Mouse (Mus musculus) lung, embryonic 14.5 days (tissue): ENCODE results near the gene Pgpep1. TPM values are rescaled to one million over a fixed set of nuclear protein-coding genes. Genes with fewer than 3 reads are reported as not detected.

Experiments
- ATAC-seq: fragments of 200-750 bp; cut with Nextera tagmentation; 2 replicates; pipeline ENCODE4 v1.8.0; 2017; ENCODE audit warnings: mild to moderate bottlenecking, moderate TSS enrichment, moderate library complexity; ENCODE audit not compliant: insufficient read depth
- DNase-seq: peaks from one replicate; pipeline ENCODE4 v3.0.0-alpha.2; 2015
- H3K27ac ChIP-seq: fragments of 300-500 bp; sonication (generic); 2 replicates; pipeline ENCODE4 v1.5.1; 2014; ENCODE audit warnings: low read depth, mild to moderate bottlenecking, moderate library complexity
- H3K27me3 ChIP-seq: fragments of 300-500 bp; sonication (generic); 2 replicates; pipeline ENCODE4 v1.6.1; 2014; ENCODE audit warnings: low read length, control low read depth; ENCODE audit not compliant: insufficient read depth
- H3K36me3 ChIP-seq: fragments of 300-500 bp; sonication (generic); 2 replicates; pipeline ENCODE4 v1.6.1; 2014; ENCODE audit warnings: control low read depth; ENCODE audit not compliant: insufficient read depth
- H3K4me1 ChIP-seq: fragments of 300-500 bp; sonication (generic); 2 replicates; pipeline ENCODE4 v1.6.1; 2014; ENCODE audit warnings: antibody characterized with exemption, control low read depth; ENCODE audit not compliant: insufficient read depth
- H3K4me2 ChIP-seq: fragments of 300-500 bp; sonication (generic); 2 replicates; pipeline ENCODE4 v1.6.1; 2014; ENCODE audit warnings: mild to moderate bottlenecking
- H3K4me3 ChIP-seq: fragments of 300-500 bp; sonication (generic); 2 replicates; pipeline ENCODE4 v1.5.1; 2014; ENCODE audit warnings: low read depth, low read length
- H3K9ac ChIP-seq: fragments of 300-500 bp; sonication (generic); 2 replicates; pipeline ENCODE4 v1.6.1; 2014
- H3K9me3 ChIP-seq: fragments of 300-500 bp; sonication (generic); 2 replicates; pipeline ENCODE4 v1.6.1; 2016; ENCODE audit warnings: low read depth, low read length, control low read depth
- CTCF ChIP-seq: IDR thresholded peaks from 2 replicates; pipeline ENCODE4 v1.5.1; 2016; ENCODE audit warnings: antibody characterized with exemption, low read depth
- WGBS: fragments of 180-500 bp; shearing (Covaris S2); extraction: QIAGEN DNeasy Blood & Tissue Kit; methylation state at CpG from one replicate; pipeline ENCODE4 v1.1.7; 2014; 5-methylcytosine and 5-hydroxymethylcytosine counted together
- polyA plus RNA-seq: library from polyadenylated mRNA; unstranded; fragments of >200 nt; fragmentation: Nextera tagmentation; extraction: Ambion mirVana; gene quantifications from 2 replicates; pipeline ENCODE4 v1.2.1, GENCODE M21; 2014

The Pgpep1 gene
- polyA plus RNA-seq, 1 experiment from 2014 or later: 48.2 TPM

DNA sequence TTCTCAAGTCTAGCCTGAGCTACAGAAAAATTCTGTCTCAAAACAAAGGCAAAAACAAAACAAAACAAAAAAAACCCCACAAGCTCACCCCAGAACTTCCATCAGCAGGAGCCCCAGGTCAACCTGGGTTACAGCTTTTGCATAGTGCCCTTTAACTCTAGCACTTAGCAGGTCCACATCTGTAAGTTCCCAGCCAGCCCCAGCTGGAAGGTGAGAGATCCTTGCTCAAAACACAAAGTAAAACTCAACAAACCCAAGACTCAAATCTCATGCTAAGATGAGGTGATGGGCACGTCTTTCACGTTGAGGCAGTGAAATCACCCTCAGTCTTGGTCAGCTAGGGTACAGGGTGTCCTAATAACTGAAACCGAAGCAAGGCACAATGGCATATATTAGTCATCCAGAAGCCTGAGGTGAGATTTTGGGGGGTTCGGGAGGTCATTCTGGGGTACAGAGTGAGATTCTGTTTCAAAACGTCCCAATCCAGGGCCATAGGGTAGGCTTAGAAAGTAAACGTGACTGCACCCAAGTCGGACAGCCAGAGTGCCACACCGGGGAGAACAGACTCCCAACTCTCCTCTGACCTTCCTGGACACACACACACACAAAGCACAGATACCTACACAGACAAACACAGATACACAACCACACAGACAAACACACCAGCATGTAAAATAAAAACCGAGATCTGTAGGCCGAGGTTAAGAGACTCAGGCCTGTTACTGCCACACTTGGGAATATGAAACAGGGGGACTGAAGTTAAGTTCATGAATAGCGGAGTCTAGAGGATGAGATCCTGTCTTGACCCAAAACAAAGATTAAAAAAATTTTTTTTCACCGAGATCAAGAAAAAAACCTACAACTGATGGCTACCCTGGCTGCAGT lies 37.4 kb upstream of the Pgpep1 start:
- peak overlapping the region; percentile 73 for H3K4me2 ChIP-seq
- WGBS: 62% methylated on average over 12 of the region's 12 CpGs
- H3K9ac ChIP-seq: peak overlapping the region; percentile 55
- no peaks in the 10 kb centered on the region for H3K9me3 ChIP-seq
- TF ChIP-seq CTCF: no peak
- H3K36me3 ChIP-seq: peaks cover 13% of the 10 kb centered on the region; the same call in 1 of the 2 replicates
- ATAC-seq (no peak), DNase-seq (no peak)
- peak overlapping the region; percentile 95 for H3K27ac ChIP-seq
- no peaks in the 10 kb centered on the region for H3K27me3 ChIP-seq
- peak overlapping the region; percentile 97 for H3K4me3 ChIP-seq
- peaks cover 23% of the 10 kb centered on the region for H3K4me1 ChIP-seq

DNA sequence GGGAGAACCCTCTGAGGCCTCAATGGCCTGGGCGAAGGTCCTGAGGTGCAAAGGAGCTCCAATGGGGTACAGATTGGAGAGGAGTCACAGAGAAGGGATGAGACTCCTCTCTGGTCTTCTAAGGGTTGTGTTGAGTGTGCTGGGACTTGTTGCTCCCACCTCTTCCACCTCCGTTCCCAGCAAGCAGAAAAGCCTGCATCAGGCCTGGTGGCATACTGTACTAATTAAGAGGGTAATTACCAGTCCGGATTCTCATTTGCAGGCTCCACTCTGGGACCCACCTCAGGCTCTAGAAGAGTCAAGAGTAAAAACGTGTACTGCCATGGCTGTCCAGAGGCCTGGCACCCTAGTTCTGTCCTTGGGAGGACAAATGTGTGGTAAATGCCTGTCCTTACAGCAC lies 36.8 kb upstream of the Pgpep1 start:
- peaks cover 28% of the 10 kb centered on the region for H3K4me1 ChIP-seq
- H3K9me3 ChIP-seq: no peaks in the 10 kb centered on the region
- peak overlapping the region; percentile 95 for H3K27ac ChIP-seq
- H3K4me2 ChIP-seq: peak overlapping the region; percentile 59
- peak overlapping the region; percentile 14 for H3K4me3 ChIP-seq
- H3K9ac ChIP-seq: peak overlapping the region; percentile 37; the same call in 1 of the 2 replicates
- DNase-seq (no peak), ATAC-seq (no peak)
- no peak for TF ChIP-seq CTCF
- 38% methylated on average over 4 of the region's 4 CpGs for WGBS
- H3K36me3 ChIP-seq: peaks cover 8% of the 10 kb centered on the region; the same call in 1 of the 2 replicates
- H3K27me3 ChIP-seq: no peaks in the 10 kb centered on the region

DNA sequence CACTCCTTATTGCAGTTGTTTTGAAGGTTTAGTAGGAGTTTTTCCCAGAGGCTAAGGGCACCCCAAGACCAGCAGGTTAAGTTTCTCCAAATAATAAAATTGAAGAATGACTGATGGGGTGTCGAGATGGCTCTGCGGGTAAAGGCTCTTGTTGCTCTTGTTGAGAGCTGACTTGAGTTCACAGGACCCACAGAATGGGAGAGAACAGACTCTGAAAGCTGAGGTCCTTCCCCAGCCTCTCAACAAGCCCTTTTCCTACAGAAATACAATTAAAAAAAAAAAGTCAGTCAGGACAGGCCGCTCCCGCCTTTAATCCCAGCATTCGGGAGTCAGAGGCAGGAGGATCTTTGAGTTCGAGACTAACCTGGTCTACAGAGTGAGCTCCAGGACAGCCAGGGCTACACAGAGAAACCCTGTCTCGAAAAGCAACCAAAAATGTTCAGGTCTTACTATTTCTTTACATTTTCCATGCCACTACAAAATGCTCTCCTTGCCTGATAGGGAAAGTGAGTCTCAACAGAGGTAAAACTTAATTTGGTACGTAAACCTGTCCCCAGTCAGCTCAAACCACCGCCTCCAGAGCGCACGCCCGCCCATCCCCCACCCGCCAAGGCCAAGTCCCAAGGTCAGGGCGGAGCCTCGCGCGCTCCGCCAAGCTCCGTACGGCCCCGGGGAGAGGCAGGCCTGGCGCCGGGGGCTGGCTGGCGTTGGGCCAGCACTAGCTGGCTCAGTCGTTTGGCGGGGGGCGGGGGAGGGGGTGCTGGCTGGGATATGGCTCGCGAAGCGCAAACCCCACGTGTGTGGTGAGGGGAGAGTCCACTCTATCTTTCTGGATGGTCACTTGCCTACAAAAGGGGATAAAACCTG lies 36.1 kb upstream of the Pgpep1 start:
- H3K27me3 ChIP-seq: no peaks in the 10 kb centered on the region
- H3K9ac ChIP-seq: peak overlapping the region; percentile 37
- peak; percentile 2; the same call in 1 of the 2 replicates for ATAC-seq
- H3K27ac ChIP-seq: peak overlapping the region; percentile 95
- H3K36me3 ChIP-seq: peaks cover 2% of the 10 kb centered on the region; the same call in 1 of the 2 replicates
- peak overlapping the region; percentile 14 for H3K4me3 ChIP-seq
- peak; percentile 91 for DNase-seq
- H3K4me1 ChIP-seq: peaks cover 33% of the 10 kb centered on the region
- TF ChIP-seq CTCF: no peak
- H3K9me3 ChIP-seq: no peaks in the 10 kb centered on the region
- WGBS: 3% methylated on average over 31 of the region's 31 CpGs
- H3K4me2 ChIP-seq: peak overlapping the region; percentile 59

DNA sequence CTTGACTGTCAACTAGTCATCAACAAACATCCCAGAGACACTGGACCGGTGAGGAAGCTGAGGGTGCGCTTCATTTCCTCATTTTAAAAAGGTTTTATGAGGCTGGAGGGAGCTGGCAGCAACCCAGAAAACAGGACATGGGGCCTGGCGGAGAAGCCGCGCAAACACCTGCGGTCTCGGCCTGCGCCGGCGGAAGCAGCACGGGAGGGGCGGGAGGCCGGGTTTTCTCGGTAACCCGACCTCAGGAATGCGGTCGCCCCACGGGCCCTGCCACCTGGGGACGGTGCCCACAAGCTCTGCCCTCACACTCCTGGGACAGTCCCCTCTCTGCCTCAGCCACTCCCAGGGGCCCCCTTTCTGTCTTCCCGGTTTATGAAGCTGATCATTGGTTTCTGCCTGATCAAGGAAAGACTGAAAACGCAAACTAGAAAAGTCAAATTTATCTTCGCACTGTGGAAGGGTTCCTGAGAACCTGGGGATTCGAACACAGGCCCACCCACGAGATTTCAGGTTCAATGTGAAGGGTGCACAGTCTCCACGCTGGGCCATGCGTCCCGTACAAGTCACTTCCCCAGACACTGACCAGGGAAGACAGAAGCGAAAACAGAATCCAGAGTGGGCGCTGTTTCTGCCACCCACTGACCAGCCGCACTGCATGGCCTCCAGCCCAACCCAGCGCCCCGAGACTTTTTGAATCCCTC lies 35.3 kb upstream of the Pgpep1 start:
- no peak for ATAC-seq
- Histone ChIP-seq H3K4me3 (no peak overlapping the region), H3K9ac (peak overlapping the region; percentile 37), H3K36me3 (no peaks in the 10 kb centered on the region), H3K27me3 (no peaks in the 10 kb centered on the region), H3K27ac (peak overlapping the region; percentile 95), H3K4me2 (peak overlapping the region; percentile 59), H3K9me3 (no peaks in the 10 kb centered on the region), H3K4me1 (peaks cover 35% of the 10 kb centered on the region)
- TF ChIP-seq CTCF: no peak
- DNase-seq: peak; percentile 70
- 31% methylated on average over 32 of the region's 32 CpGs for WGBS

DNA sequence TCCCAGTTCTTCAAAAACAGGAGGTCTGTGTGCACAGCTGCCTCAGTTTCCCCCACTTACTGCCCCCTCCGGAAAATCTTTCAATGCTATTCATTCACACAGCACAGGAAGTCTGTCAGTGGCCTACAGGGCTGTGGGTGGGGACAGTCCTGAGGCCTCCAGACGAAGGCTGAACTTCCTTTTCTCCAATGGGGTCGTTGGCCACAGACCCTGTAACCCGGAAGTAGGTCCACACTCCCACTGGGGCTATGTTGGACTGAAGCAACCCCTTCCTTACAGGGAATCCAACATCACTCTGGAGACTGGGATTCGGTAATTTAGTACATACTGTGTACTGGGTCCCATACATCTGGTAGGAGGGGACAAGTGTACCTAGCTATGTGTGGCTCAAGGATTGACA lies 33.4 kb upstream of the Pgpep1 start:
- Histone ChIP-seq H3K27ac (no peak overlapping the region), H3K9ac (no peak overlapping the region), H3K9me3 (no peaks in the 10 kb centered on the region), H3K4me2 (no peak overlapping the region), H3K27me3 (no peaks in the 10 kb centered on the region), H3K4me1 (peaks cover 35% of the 10 kb centered on the region), H3K4me3 (no peak overlapping the region), H3K36me3 (no peaks in the 10 kb centered on the region)
- ATAC-seq (no peak), DNase-seq (no peak)
- WGBS: 66% methylated on average over 5 of the region's 5 CpGs
- no peak for TF ChIP-seq CTCF

DNA sequence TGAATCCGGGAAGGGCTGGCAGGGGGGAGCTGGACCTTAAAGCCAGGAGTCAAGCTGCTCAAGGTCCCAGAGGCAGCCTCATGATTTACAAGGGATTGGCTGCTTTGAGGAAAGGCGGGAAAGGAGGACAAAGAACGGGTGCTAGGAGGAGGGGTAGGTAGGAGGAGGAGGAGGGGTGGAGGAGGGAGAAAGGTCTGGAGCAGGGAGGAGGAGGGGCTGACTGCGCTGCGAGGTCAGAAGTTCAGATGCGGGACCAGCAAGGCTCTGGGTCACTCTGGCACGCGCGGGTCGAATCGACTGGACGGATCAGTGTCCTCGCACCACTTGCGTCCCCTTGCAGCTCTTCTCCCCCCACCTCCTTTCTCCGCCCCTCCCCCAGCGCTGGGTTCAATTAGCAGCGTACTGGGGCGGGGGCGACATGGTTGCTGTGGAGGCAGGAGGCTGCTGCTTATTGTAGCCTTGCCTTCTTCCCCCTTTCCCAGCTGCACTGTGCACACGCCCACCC lies 31.6 kb upstream of the Pgpep1 start:
- WGBS: under 1% methylated on average over 20 of the region's 20 CpGs
- peaks cover 24% of the 10 kb centered on the region for H3K4me1 ChIP-seq
- peak; percentile 39 for ATAC-seq
- no peaks in the 10 kb centered on the region for H3K27me3 ChIP-seq
- peak; percentile 76 for DNase-seq
- H3K36me3 ChIP-seq: no peaks in the 10 kb centered on the region
- peak overlapping the region; percentile 30 for H3K4me3 ChIP-seq
- TF ChIP-seq CTCF: no peak
- no peaks in the 10 kb centered on the region for H3K9me3 ChIP-seq
- H3K27ac ChIP-seq: peak overlapping the region; percentile 87
- peak overlapping the region; percentile 55 for H3K9ac ChIP-seq
- peak overlapping the region; percentile 72 for H3K4me2 ChIP-seq
